Mouse (Mus musculus): ENCODE measurements around the gene Adamts12.

- no peak for TF ChIP-seq CTCF (IDR thresholded peaks at IDR 0.05; ENCODE audit: borderline replicate concordance, control insufficient read depth, extremely low read depth, insufficient read depth, low read length, poor library complexity)
- TF ChIP-seq POLR2A (IDR thresholded peaks at IDR 0.05; ENCODE audit: control insufficient read depth, extremely low read depth, insufficient read depth, low read length, poor library complexity) = no peak
Measured at GRCm38 (mm10) chr15:11159386-11159785, 94.8 kb downstream of the Adamts12 start.

All from thymus, adult 2 months (tissue).